Mouse (Mus musculus): ENCODE data around the gene Tmem274.

GRCm38 (mm10) chr4:149512072-149512471, 34.9 kb downstream of the Tmem274 start:
- TF ChIP-seq CTCF (IDR thresholded peaks at IDR 0.05; ENCODE audit: extremely low read depth, insufficient read length, insufficient replicate concordance, low read depth, low read length) (no peak), POLR2A (IDR thresholded peaks at IDR 0.05; ENCODE audit: low read depth, low read length) (no peak)

Measured in small intestine, adult 2 months (tissue).